Mouse (Mus musculus): Measurements from ENCODE around the gene Rps6kc1.

GRCm38 (mm10) chr1:190849162-190849865 lies 62.3 kb downstream of the Rps6kc1 start:
- no peak for TF ChIP-seq POLR2A (IDR thresholded peaks at IDR 0.05; ENCODE audit: control insufficient read depth, extremely low read depth, insufficient read depth, low read length, poor library complexity)
- TF ChIP-seq CTCF (IDR thresholded peaks at IDR 0.05; ENCODE audit: borderline replicate concordance, control insufficient read depth, extremely low read depth, insufficient read depth, low read length, poor library complexity): no peak

All from thymus, adult 2 months (tissue).